Mouse (Mus musculus): ENCODE measurements around the gene Fstl1. TPM values are rescaled to one million over a fixed set of nuclear protein-coding genes. Genes with fewer than 3 reads are reported as not detected.
A peak's percentile ranks its signal among the peaks of the same experiment; 100 is the strongest.

The Fstl1 gene
- polyA plus RNA-seq (2015; fragmentation: Nextera tagmentation; extraction: Ambion mirVana): 98.9 and 99.0 TPM in 2 replicates

DNA sequence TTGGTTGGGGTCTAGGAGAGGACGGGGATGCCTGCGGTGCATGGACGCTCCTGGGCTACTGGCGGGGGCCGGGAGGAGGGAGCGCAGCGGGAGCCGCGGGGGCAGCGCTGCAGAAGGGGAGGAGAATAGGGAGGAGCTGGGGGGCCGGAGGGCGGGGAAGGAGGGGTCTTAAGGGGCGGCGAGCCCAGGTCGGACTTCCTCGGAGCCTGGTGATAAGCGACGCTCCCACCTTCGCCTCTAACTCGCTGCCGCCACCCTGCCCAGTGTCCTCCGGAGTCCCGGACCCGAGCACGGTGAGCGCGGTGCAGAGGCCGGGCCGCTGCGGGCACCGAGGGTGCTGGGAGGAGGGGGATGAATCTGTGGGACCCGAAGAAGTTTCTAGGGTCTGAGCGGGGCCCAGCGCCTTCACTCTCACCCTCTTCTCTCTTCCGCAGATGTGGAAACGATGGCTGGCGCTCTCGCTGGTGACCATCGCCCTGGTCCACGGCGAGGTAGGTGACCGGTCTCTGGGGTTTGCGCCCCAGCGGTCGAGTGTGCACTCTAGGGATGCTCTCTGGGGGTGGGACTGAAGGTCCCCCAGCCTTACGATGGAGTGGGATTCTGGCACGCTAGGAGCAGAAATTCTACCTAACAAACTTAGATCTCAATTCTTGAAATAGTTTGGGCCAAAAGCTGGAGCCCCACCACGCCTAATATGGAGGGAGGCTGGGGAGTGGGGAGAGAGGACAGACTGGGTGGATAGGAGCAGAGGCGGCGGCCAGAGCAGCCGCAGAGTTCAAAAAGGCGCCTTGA is at the start of gene Fstl1:
Gene Fstl1, plus strand, starts transcription at position 14 of the 792 bp plus-strand sequence.
- peak within 1 kb of the TSS; percentile 68 for H3K4me3 ChIP-seq (replicated peaks)
- H3K27ac ChIP-seq: no peak within 1 kb of the TSS
- peaks cover 29% of the 10 kb centered on the region for H3K4me1 ChIP-seq (replicated peaks)
- peak; percentile 90 for ATAC-seq
- peak within 1 kb of the TSS; percentile 77 for H3K9ac ChIP-seq (replicated peaks)
- no peaks in the 10 kb centered on the region for H3K36me3 ChIP-seq
- peak within 1 kb of the TSS; percentile 94 for H3K4me2 ChIP-seq (replicated peaks)
- WGBS: under 1% methylated on average over 51 of the region's 52 CpGs
- 0 out of 2 replicates have a peak, but pooled peaks cover 3% of the 10 kb centered on the region for H3K27me3 ChIP-seq
- H3K9me3 ChIP-seq: no peaks in the 10 kb centered on the region

DNA sequence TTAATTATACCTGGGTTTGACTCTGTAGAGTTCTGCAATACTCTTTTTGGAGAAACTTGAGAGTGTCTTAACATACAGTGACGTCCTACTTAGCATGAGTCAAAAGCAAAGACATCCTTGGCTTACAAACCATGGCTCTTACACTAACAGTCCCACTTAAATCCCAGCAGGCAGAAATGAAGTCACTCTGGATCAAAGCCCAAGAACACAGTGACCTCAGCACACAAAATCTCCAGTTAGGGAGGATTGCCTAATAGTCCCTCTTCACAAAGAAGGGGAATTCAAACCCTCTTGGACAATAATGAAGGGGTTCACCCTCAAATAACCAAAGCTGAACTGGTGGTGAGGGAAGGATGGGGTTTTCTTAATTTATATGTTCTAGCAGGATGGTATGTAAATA is 48.0 kb upstream of the Fstl1 start:
- no peaks in the 10 kb centered on the region for H3K9me3 ChIP-seq
- no peak overlapping the region for H3K4me3 ChIP-seq (replicated peaks)
- no peak overlapping the region for H3K27ac ChIP-seq
- no peak overlapping the region for H3K4me2 ChIP-seq (replicated peaks)
- H3K27me3 ChIP-seq: no peaks in the 10 kb centered on the region
- 86% methylated on average over 1 of the region's 1 CpGs for WGBS
- no peaks in the 10 kb centered on the region for H3K36me3 ChIP-seq
- peaks cover 5% of the 10 kb centered on the region; the same call in 1 of the 2 replicates for H3K4me1 ChIP-seq (replicated peaks)
- no peak overlapping the region for H3K9ac ChIP-seq (replicated peaks)
- ATAC-seq: no peak

DNA sequence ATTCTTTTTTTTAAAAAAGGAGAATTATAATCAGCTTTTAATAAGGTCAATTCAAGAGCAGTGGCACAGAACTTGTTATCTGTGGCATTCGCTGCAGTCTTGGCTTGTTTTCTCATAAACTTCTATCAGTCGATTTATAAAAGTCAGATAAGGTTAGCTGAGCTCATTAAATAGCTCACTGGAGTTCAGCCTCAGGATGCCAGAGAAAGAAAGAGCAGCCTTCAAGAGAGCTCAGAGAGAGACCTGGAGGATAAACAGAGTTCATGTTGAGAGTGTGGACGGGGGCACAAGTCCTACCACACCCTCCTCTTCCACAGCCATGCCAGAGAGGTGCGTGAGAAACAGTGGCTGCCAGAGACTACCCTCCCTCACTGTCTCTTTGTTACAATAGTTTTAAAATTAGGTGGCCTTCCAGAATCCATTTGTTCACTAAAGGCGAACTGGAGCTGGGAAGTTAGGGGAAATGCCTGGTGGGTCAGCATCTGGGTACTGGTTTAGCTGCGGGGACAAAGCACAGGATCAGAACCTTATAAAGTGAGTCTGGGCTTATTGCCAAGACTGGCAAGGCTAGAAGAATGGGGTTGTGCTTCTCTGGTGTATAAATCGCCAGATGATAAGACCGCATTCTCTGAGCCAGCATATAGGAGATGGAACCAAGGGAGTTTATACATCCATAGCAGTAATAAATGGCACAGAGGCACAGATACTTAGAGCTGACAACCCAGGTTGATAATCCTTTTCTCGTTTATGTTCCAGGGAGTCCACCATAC is 47.1 kb upstream of the Fstl1 start:
- Histone ChIP-seq H3K27ac (no peak overlapping the region), H3K9ac (replicated peaks) (no peak overlapping the region), H3K4me2 (replicated peaks) (no peak overlapping the region), H3K4me3 (replicated peaks) (no peak overlapping the region), H3K4me1 (replicated peaks) (peaks cover 5% of the 10 kb centered on the region; the same call in 1 of the 2 replicates), H3K9me3 (no peaks in the 10 kb centered on the region), H3K36me3 (no peaks in the 10 kb centered on the region), H3K27me3 (no peaks in the 10 kb centered on the region)
- ATAC-seq: no peak
- WGBS: 80% methylated on average over 9 of the region's 9 CpGs

DNA sequence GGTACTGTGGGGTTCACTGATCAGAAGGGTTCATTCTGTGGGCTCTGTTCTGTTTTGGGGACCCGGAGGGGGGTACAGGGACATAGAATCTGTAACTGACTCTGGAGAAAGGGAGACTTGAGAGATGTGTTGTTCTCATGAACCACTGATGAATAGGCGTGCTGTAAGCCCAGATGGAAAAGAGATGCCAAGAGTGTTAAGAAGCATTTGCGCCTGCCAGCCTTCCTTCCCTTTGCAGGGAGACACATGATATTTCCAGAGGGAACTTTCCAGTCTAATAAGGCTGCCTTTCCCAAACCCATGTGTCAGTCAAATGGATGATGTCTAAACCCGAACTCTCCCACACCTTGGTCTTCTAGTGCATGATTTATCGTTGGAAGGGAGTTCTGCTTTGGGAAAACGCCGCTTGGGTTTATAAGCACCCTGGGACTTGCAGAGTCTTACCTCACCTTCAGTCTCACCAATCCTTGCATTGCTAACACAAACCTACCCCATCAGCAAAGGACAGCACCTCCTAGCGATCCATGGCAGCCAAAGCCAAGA is 46.3 kb upstream of the Fstl1 start:
- H3K4me1 ChIP-seq (replicated peaks): peaks cover 5% of the 10 kb centered on the region; the same call in 1 of the 2 replicates
- H3K36me3 ChIP-seq: no peaks in the 10 kb centered on the region
- no peak overlapping the region for H3K4me2 ChIP-seq (replicated peaks)
- ATAC-seq: no peak
- WGBS: 93% methylated on average over 8 of the region's 8 CpGs
- no peaks in the 10 kb centered on the region for H3K27me3 ChIP-seq
- H3K27ac ChIP-seq: no peak overlapping the region
- no peaks in the 10 kb centered on the region for H3K9me3 ChIP-seq
- H3K9ac ChIP-seq (replicated peaks): no peak overlapping the region
- H3K4me3 ChIP-seq (replicated peaks): no peak overlapping the region

DNA sequence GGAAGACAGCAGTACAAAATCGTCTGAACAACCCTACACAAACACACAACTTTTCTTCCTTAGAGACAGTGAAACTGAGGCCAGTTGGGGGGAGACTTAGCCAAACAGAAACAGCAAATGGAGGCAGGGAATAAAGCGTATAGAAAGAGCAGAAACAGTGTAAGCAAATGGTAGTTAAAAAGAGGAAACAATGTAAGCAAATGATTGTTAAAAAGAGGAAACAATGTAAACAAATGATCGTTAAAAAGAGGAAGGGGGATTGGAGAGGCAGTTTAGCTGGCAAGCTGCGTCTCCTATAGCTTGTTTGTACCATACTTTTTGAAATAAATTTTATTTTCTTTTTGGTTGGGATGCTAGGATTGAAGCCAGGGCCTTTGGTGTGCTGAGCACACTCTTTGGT is 45.2 kb upstream of the Fstl1 start:
- no peak overlapping the region for H3K27ac ChIP-seq
- no peak for ATAC-seq
- H3K9me3 ChIP-seq: no peaks in the 10 kb centered on the region
- peaks cover 5% of the 10 kb centered on the region; the same call in 1 of the 2 replicates for H3K4me1 ChIP-seq (replicated peaks)
- H3K9ac ChIP-seq (replicated peaks): no peak overlapping the region
- no peak overlapping the region for H3K4me3 ChIP-seq (replicated peaks)
- no peaks in the 10 kb centered on the region for H3K36me3 ChIP-seq
- 75% methylated on average over 4 of the region's 4 CpGs for WGBS
- no peak overlapping the region for H3K4me2 ChIP-seq (replicated peaks)
- no peaks in the 10 kb centered on the region for H3K27me3 ChIP-seq

DNA sequence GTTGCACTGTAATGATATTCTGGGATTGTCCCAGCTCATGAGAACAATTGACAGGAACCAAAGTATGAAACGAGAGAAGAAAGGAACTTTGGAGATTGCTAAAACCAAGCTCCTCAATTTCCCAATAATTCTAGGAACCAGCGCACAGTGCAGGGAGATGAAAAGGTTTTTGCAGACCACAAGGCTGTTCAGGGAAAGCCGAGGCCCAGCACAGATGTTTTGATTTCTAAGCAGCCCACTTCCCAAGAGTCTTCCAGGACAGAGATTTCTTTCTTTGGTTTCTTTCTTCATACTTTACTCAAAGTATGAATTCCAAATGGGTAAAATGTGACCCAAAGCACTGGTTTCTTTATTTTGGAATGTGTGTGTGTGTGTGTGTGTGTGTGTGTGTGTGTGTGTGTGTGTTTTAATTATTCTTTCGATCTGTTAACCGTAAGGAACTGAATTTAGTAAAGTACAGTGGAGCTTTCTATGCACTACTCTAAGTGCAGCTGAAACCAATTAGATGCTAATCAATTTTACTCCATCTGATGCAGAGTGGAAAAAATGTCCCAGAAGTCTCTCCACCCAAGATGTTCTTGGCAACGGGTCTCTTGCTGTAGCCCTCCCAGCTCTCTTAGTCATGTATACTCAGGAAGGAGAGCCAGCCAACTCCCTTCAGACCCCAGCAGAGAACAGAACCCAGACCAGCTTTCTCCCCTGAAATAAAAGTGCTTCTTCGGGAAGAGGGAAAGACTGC is 44.5 kb upstream of the Fstl1 start:
- WGBS: 73% methylated on average over 7 of the region's 7 CpGs
- no peaks in the 10 kb centered on the region for H3K36me3 ChIP-seq
- no peaks in the 10 kb centered on the region for H3K27me3 ChIP-seq
- H3K4me2 ChIP-seq (replicated peaks): no peak overlapping the region
- H3K4me3 ChIP-seq (replicated peaks): no peak overlapping the region
- H3K9me3 ChIP-seq: no peaks in the 10 kb centered on the region
- no peak overlapping the region for H3K27ac ChIP-seq
- ATAC-seq: no peak
- peaks cover 5% of the 10 kb centered on the region; the same call in 1 of the 2 replicates for H3K4me1 ChIP-seq (replicated peaks)
- no peak overlapping the region for H3K9ac ChIP-seq (replicated peaks)

DNA sequence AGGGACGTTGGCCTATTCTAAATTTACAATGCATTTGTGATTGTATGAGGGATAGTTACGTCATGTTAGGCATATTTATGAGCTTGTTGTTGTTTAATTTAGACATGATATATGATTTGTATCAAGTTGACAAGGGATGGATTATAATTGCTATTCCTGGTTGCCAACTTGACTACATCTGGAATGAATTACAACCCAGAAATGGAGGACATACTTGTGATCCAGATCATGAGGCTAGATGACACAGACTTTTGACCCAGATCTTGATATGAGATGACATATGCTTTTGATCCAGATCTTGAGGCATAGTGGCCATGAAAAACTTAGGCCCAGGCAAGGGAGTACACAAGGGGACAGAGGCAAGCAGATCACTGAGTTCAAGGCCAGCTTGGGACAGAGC is 36.6 kb upstream of the Fstl1 start:
- H3K4me3 ChIP-seq (replicated peaks): no peak overlapping the region
- H3K27me3 ChIP-seq: no peaks in the 10 kb centered on the region
- H3K9me3 ChIP-seq: no peaks in the 10 kb centered on the region
- H3K9ac ChIP-seq (replicated peaks): no peak overlapping the region
- H3K4me1 ChIP-seq (replicated peaks): no peaks in the 10 kb centered on the region
- 92% methylated on average over 2 of the region's 2 CpGs for WGBS
- ATAC-seq: no peak
- H3K27ac ChIP-seq: no peak overlapping the region
- no peak overlapping the region for H3K4me2 ChIP-seq (replicated peaks)
- H3K36me3 ChIP-seq: no peaks in the 10 kb centered on the region

DNA sequence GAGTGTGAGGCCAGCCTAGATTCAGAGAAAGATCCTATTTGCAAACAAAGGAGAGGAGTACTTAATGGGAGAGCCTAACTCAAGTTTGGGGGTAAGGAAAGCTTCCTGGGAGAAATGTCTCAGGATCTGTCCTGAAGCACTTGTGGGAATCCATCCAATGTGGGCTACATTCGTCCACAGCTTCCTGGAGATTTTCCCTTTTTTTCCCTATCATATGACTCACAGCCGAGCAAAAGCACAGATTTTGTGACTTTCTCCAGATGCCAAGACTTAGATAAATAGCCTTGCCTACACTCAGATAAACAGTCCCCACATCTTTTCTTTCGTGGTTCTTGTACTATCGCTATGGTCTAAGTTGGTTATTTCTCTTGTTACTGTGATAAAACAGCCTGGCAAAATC is 34.4 kb upstream of the Fstl1 start:
- H3K4me3 ChIP-seq (replicated peaks): no peak overlapping the region
- H3K9me3 ChIP-seq: no peaks in the 10 kb centered on the region
- H3K4me1 ChIP-seq (replicated peaks): no peaks in the 10 kb centered on the region
- no peak overlapping the region for H3K9ac ChIP-seq (replicated peaks)
- WGBS: 90% methylated on average over 4 of the region's 4 CpGs
- no peaks in the 10 kb centered on the region for H3K27me3 ChIP-seq
- ATAC-seq: no peak
- H3K36me3 ChIP-seq: no peaks in the 10 kb centered on the region
- no peak overlapping the region for H3K27ac ChIP-seq
- H3K4me2 ChIP-seq (replicated peaks): no peak overlapping the region

DNA sequence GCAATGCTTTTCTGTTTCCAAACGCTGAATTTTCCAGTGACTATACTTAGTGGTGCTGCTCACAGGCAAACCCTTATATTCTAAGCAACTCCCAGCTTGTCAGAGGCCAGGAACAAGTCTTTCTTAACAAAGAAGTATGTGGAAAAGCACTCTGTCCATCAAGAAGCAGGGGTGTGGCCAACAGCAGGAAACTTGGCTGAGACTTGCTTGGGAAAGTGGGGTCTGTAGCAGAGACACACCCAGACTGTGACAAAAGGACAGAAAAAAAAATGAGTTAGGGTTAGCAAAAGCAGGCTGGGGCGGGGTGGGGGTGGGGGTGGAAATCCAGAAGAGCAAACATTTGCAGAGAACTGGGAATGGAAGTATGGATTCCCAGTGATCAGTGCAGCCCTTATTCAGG is 23.8 kb upstream of the Fstl1 start:
- 0 out of 2 replicates have a peak overlapping the region, but pooled peaks have one; percentile 23 for H3K9ac ChIP-seq (replicated peaks)
- no peak overlapping the region for H3K4me3 ChIP-seq (replicated peaks)
- no peak for ATAC-seq
- no peaks in the 10 kb centered on the region for H3K9me3 ChIP-seq
- H3K36me3 ChIP-seq: no peaks in the 10 kb centered on the region
- no peak overlapping the region for H3K27ac ChIP-seq
- H3K27me3 ChIP-seq: no peaks in the 10 kb centered on the region
- no peak overlapping the region for H3K4me2 ChIP-seq (replicated peaks)
- WGBS: 27% methylated on average over 2 of the region's 2 CpGs
- H3K4me1 ChIP-seq (replicated peaks): 0 out of 2 replicates have a peak, but pooled peaks cover 4% of the 10 kb centered on the region

DNA sequence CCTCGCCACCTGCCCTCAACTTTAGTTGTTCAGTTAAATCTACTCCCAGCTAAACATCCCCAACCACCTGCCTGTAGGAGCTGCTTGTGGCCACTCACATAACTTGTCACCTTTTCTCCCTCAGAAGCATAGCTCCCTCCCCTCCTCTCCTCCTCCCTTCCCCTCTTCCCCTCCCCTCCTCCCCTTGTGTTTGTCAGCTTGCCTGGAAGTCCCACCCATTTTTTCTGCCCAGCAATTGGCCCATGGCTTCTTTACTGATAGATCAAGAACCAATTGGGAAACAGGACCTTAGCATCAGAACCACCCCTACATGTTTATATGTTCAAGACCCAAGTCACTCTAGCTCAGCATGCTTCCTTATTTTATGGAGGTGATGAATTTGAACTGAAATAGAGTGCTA is 22.9 kb upstream of the Fstl1 start:
- H3K27ac ChIP-seq: no peak overlapping the region
- H3K4me3 ChIP-seq (replicated peaks): no peak overlapping the region
- H3K9me3 ChIP-seq: no peaks in the 10 kb centered on the region
- H3K4me1 ChIP-seq (replicated peaks): 0 out of 2 replicates have a peak, but pooled peaks cover 4% of the 10 kb centered on the region
- 97% methylated on average over 1 of the region's 1 CpGs for WGBS
- no peak for ATAC-seq
- H3K36me3 ChIP-seq: no peaks in the 10 kb centered on the region
- H3K9ac ChIP-seq (replicated peaks): no peak overlapping the region
- H3K27me3 ChIP-seq: no peaks in the 10 kb centered on the region
- no peak overlapping the region for H3K4me2 ChIP-seq (replicated peaks)

DNA sequence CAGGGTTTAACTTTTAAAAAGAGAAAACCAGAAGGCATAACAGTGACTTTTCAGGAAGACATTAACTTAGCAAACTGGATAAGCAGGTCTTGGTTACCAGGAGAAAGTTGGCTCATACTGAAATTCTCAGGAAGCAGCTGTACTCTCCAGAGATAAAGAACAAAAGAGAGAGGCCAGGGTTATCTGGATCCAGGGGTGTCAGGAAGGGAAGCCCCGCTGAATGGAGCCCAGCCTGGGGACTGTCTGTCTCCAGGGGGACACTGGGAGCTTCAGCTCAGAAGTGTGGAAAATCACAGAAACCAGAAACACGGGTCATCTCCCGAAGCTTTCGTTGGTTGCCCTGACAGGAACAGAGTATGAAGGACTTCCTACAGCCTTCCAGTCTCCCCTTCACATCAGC is 22.2 kb upstream of the Fstl1 start:
- WGBS: 54% methylated on average over 4 of the region's 4 CpGs

More for the DNA sequence above, 22.2 kb upstream of the Fstl1 start:
- Histone ChIP-seq H3K27ac (no peak overlapping the region), H3K4me2 (replicated peaks) (no peak overlapping the region), H3K9me3 (no peaks in the 10 kb centered on the region), H3K9ac (replicated peaks) (no peak overlapping the region), H3K36me3 (no peaks in the 10 kb centered on the region), H3K4me1 (replicated peaks) (0 out of 2 replicates have a peak, but pooled peaks cover 4% of the 10 kb centered on the region), H3K4me3 (replicated peaks) (no peak overlapping the region), H3K27me3 (no peaks in the 10 kb centered on the region)
- no peak for ATAC-seq
